Mouse (Mus musculus) spleen, embryonic (tissue): ENCODE data around the gene Gm16451.
"Not testable (repeated sequence)": the region's sequence is repeated elsewhere in the genome, so short reads cannot be mapped to it uniquely, and the experiment has no call there.

Experiments
- CTCF ChIA-PET: fragments of 350-600 bp; sonication (Branson Sonifier 250); formaldehyde crosslinking; loops from one replicate; lab custom pipeline; 2022; lab: Charles Lee

Gene Gm16451

GRCm38 (mm10) chr7:22118145-22118544 is at the start of gene Gm16451:
Gene Gm16451 (minus strand): TSS chr7:22118245.
- CTCF ChIA-PET: not testable (repeated sequence)

GRCm38 (mm10) chr7:22163935-22164334 is 45.9 kb upstream of the Gm16451 start, which contains the start of gene Vmn1r142:
Gene Vmn1r142 (minus strand): TSS chr7:22164035.
- CTCF ChIA-PET: not testable (repeated sequence)

- CTCF ChIA-PET: not testable (repeated sequence)
Observed at GRCm38 (mm10) chr7:22134641-22135040, 16.6 kb upstream of the Gm16451 start, which contains the start of gene Gm10666. Gene Gm10666 (minus strand): TSS chr7:22134741.

GRCm38 (mm10) chr7:22068757-22069156 is 49.3 kb downstream of the Gm16451 start, which contains the start of gene Vmn1r139:
Gene Vmn1r139 (plus strand): TSS chr7:22069057.
- CTCF ChIA-PET: not testable (repeated sequence)
